18 mouse cellular contexts compared by ENCODE assay signal in genomic region chr2:174428996-174429591, GRCm38 (mm10). TPM values are rescaled to one million over a fixed set of nuclear protein-coding genes. Genes with fewer than 3 reads are reported as not detected.
DNase-seq lines count a peak whose midpoint lies in the region; ATAC-seq and TF ChIP-seq lines count a peak whose summit lies in the region.
"Had no signal": no experiment of that assay in that cellular context is flagged by ENCODE, and none has a peak within 500 bp of the region (broad histone marks: within the 10 kb centered on the region; RNA-seq: fewer than 3 reads in every experiment).

No protein-coding gene starts in this region.

- H3K9ac ChIP-seq in hindbrain, embryonic 11.5 days (ENCODE audit: low read depth, low read length): no peak overlapping the region
- no peak overlapping the region for H3K9ac ChIP-seq in CH12.LX (ENCODE audit: insufficient read depth, low read depth)
- H3K9ac ChIP-seq in forebrain, embryonic 14.5 days (ENCODE audit: low read length): no peak overlapping the region
- H3K9ac ChIP-seq in hindbrain, embryonic 16.5 days (ENCODE audit: low read depth, low read length): no peak overlapping the region
- H3K9ac ChIP-seq: embryonic facial prominence, embryonic 12.5 days; intestine, embryonic 15.5 days had no signal

- in situ Hi-C loops in CH12.LX (cut with MboI; ENCODE audit: low pct_ligation_motif_present, low pct_unique_long_range_greater_than_20kb, low sequenced_read_pairs): no loop called here

- no peaks in the 10 kb centered on the region for H3K9me3 ChIP-seq in hindbrain, embryonic 11.5 days (ENCODE audit: control insufficient read depth, low read length)
- H3K9me3 ChIP-seq in hindbrain, embryonic 10.5 days: no peaks in the 10 kb centered on the region
- no peaks in the 10 kb centered on the region for H3K9me3 ChIP-seq in CH12.LX (replicated peaks; ENCODE audit: low read length)
- no peaks in the 10 kb centered on the region for H3K9me3 ChIP-seq in forebrain, embryonic 14.5 days (replicated peaks; ENCODE audit: control insufficient read depth, low read length)
- H3K9me3 ChIP-seq in hindbrain, embryonic 16.5 days (ENCODE audit: control insufficient read depth, low read length): no peaks in the 10 kb centered on the region
- H3K9me3 ChIP-seq: embryonic facial prominence, embryonic 12.5 days; intestine, embryonic 15.5 days had no signal

- no peak for TF ChIP-seq EP300 in CH12.LX (IDR thresholded peaks at IDR 0.05; ENCODE audit: low read length)

- no peak for TF ChIP-seq RAD21 in CH12.LX (IDR thresholded peaks at IDR 0.05; ENCODE audit: low read depth, low read length)

- H3K36me3 ChIP-seq in hindbrain, embryonic 11.5 days (ENCODE audit: control insufficient read depth, insufficient read depth, low read length): peaks cover 18% of the 10 kb centered on the region; the same call in 1 of the 2 replicates
- H3K36me3 ChIP-seq in hindbrain, embryonic 10.5 days: peaks cover 89% of the 10 kb centered on the region
- H3K36me3 ChIP-seq in CH12.LX (replicated peaks in 1 of 2; ENCODE audit: control insufficient read depth in 1 of 2, insufficient read depth in 1 of 2, low read length in 1 of 2): peaks cover 77 to 92% of the 10 kb centered on the region in 2 experiments
- H3K36me3 ChIP-seq in forebrain, embryonic 14.5 days (ENCODE audit: control insufficient read depth, insufficient read depth, low read length): peaks cover 46% of the 10 kb centered on the region
- peaks cover 23% of the 10 kb centered on the region for H3K36me3 ChIP-seq in hindbrain, embryonic 16.5 days (ENCODE audit: control insufficient read depth, insufficient read depth, low read length)

- no peaks in the 10 kb centered on the region for H3K4me1 ChIP-seq in hindbrain, embryonic 11.5 days (replicated peaks; ENCODE audit: control insufficient read depth, insufficient read depth, low read length)
- H3K4me1 ChIP-seq in hindbrain, embryonic 10.5 days (replicated peaks): peaks cover 7% of the 10 kb centered on the region; the same call in 1 of the 2 replicates
- H3K4me1 ChIP-seq in CH12.LX (ENCODE audit: control insufficient read depth in 1 of 2, insufficient read depth in 2 of 2): peaks cover under 1 to 11% of the 10 kb centered on the region in 2 experiments; a peak in 3 of 4 replicates
- no peaks in the 10 kb centered on the region; the same call in 1 of the 2 replicates for H3K4me1 ChIP-seq in forebrain, embryonic 14.5 days (ENCODE audit: control insufficient read depth, insufficient read depth, low read length)
- no peaks in the 10 kb centered on the region; the same call in 1 of the 2 replicates for H3K4me1 ChIP-seq in hindbrain, embryonic 16.5 days (ENCODE audit: control insufficient read depth, insufficient read depth, low read depth, low read length)
- H3K4me1 ChIP-seq: embryonic facial prominence, embryonic 12.5 days; intestine, embryonic 15.5 days had no signal

- ATAC-seq in hindbrain, embryonic 11.5 days (ENCODE audit: low FRiP score): peak; percentile 27; the same call in 1 of the 2 replicates
- ATAC-seq in forebrain, embryonic 14.5 days: peak; percentile 62
- peak; percentile 55 for ATAC-seq in hindbrain, embryonic 16.5 days
- ATAC-seq: intestine, embryonic 15.5 days had no signal

- no peaks in the 10 kb centered on the region for H3K79me2 ChIP-seq in CH12.LX (replicated peaks; ENCODE audit: control insufficient read depth, extremely low read depth, insufficient read depth, poor library complexity, severe bottlenecking)

- no peak overlapping the region for H3K4me2 ChIP-seq in hindbrain, embryonic 11.5 days (replicated peaks; ENCODE audit: low read depth, low read length)
- H3K4me2 ChIP-seq in CH12.LX (ENCODE audit: insufficient read depth, low read depth, poor library complexity, severe bottlenecking): no peak overlapping the region
- H3K4me2 ChIP-seq in forebrain, embryonic 14.5 days (ENCODE audit: low read length): no peak overlapping the region
- no peak overlapping the region for H3K4me2 ChIP-seq in hindbrain, embryonic 16.5 days (ENCODE audit: low read length)
- H3K4me2 ChIP-seq: embryonic facial prominence, embryonic 12.5 days; intestine, embryonic 15.5 days had no signal

- H3K27ac ChIP-seq in hindbrain, embryonic 11.5 days (ENCODE audit: low read depth, low read length): no peak overlapping the region
- H3K27ac ChIP-seq in hindbrain, embryonic 10.5 days: no peak overlapping the region
- no peak overlapping the region for H3K27ac ChIP-seq in CH12.LX (ENCODE audit: insufficient read depth, low read depth)
- peak overlapping the region; percentile 56 for H3K27ac ChIP-seq in forebrain, embryonic 14.5 days (ENCODE audit: low read depth, low read length)
- no peak overlapping the region for H3K27ac ChIP-seq in hindbrain, embryonic 16.5 days (ENCODE audit: low read depth, low read length)
- H3K27ac ChIP-seq: embryonic facial prominence, embryonic 12.5 days; intestine, embryonic 15.5 days; kidney, postnatal 0 days had no signal

- no peak for TF ChIP-seq CTCF in CH12.LX (conservative IDR thresholded peaks at IDR 0.05 in 1 of 2, IDR thresholded peaks at IDR 0.05 in 1 of 2; ENCODE audit: low read depth in 2 of 2, low read length in 2 of 2)

- dilution Hi-C loops in CH12.LX (cut with MboI; ENCODE audit: extremely low pct_ligation_motif_present, extremely low pct_unique_long_range_greater_than_20kb, low sequenced_read_pairs): no loop called here

- WGBS in hindbrain, embryonic 11.5 days: 82% methylated on average over 10 of the region's 10 CpGs
- 88% methylated on average over 10 of the region's 10 CpGs for WGBS in hindbrain, embryonic 10.5 days
- 26% methylated on average over 10 of the region's 10 CpGs for WGBS in forebrain, embryonic 14.5 days
- WGBS in hindbrain, embryonic 16.5 days: 67% methylated on average over 10 of the region's 10 CpGs

- no peaks in the 10 kb centered on the region for H3K27me3 ChIP-seq in hindbrain, embryonic 11.5 days (ENCODE audit: control insufficient read depth, insufficient read depth, low read length)
- no peaks in the 10 kb centered on the region for H3K27me3 ChIP-seq in hindbrain, embryonic 10.5 days (ENCODE audit: insufficient read depth, poor library complexity, severe bottlenecking)
- H3K27me3 ChIP-seq in CH12.LX (replicated peaks): no peaks in the 10 kb centered on the region
- H3K27me3 ChIP-seq in forebrain, embryonic 14.5 days (replicated peaks; ENCODE audit: control insufficient read depth, insufficient read depth, low read length): no peaks in the 10 kb centered on the region
- no peaks in the 10 kb centered on the region for H3K27me3 ChIP-seq in hindbrain, embryonic 16.5 days (replicated peaks; ENCODE audit: control insufficient read depth, insufficient read depth, low read length)
- H3K27me3 ChIP-seq: embryonic facial prominence, embryonic 12.5 days; intestine, embryonic 15.5 days had no signal

- H3K4me3 ChIP-seq in hindbrain, embryonic 11.5 days (ENCODE audit: low read depth, low read length): no peak overlapping the region
- H3K4me3 ChIP-seq in hindbrain, embryonic 10.5 days: no peak overlapping the region
- no peak overlapping the region for H3K4me3 ChIP-seq in CH12.LX (replicated peaks in 1 of 3; ENCODE audit: low read depth in 2 of 3, low read length in 2 of 3, poor library complexity in 1 of 3)
- no peak overlapping the region for H3K4me3 ChIP-seq in forebrain, embryonic 14.5 days (ENCODE audit: low read depth, low read length)
- H3K4me3 ChIP-seq in hindbrain, embryonic 16.5 days (ENCODE audit: low read length): no peak overlapping the region
- H3K4me3 ChIP-seq: embryonic facial prominence, embryonic 12.5 days; intestine, embryonic 15.5 days; myocyte had no signal

- DNase-seq in hindbrain, embryonic 11.5 days (ENCODE audit: low spot score): no peak
- DNase-seq in hindbrain, embryonic 10.5 days (ENCODE audit: low spot score): no peak
- DNase-seq in CH12.LX (ENCODE audit: extremely low read depth): no peak
- peak; percentile 58 for DNase-seq in forebrain, embryonic 14.5 days (ENCODE audit: low spot score)
- DNase-seq in layer of hippocampus, postnatal 10 days (ENCODE audit: low spot score in 2 of 2): no peak
- no peak for DNase-seq in adrenal gland, postnatal 36 days
- DNase-seq in embryo, embryonic 10.5 days (ENCODE audit: low spot score): no peak
- DNase-seq: adrenal gland, postnatal 25 days; cerebellum, postnatal 25 days; heart, postnatal 10 days; lung, adult 2 months had no signal

- TF ChIP-seq POLR2A in CH12.LX (IDR thresholded peaks at IDR 0.05; ENCODE audit: low read depth, low read length): no peak

RNA-seq across cellular contexts. Expression of gene Ctsz, which starts 9.7 kb away (rescaled TPM):
- 90.2 and 93.7 TPM in 2 replicates for polyA plus RNA-seq in hindbrain, embryonic 11.5 days (2014; fragmentation: Nextera tagmentation; extraction: Ambion mirVana)
- 104 and 109 TPM in 2 replicates for polyA plus RNA-seq in hindbrain, embryonic 10.5 days (2016; fragmentation: Nextera tagmentation; extraction: Ambion mirVana)
- total RNA-seq in CH12.LX (2012; rRNA removed) (417 and 423 TPM in 2 replicates), CH12.LX (2014; rRNA removed) (135 and 141 TPM in 2 replicates)
- 219 and 264 TPM in 2 replicates for polyA plus RNA-seq in CH12.LX (2012; ENCODE audit: insufficient read length, low read depth)
- 86.7 and 94.1 TPM in 2 replicates for polyA plus RNA-seq in forebrain, embryonic 14.5 days (2014; fragmentation: Nextera tagmentation; extraction: Ambion mirVana)
- 83.3 and 85.1 TPM in 2 replicates for polyA plus RNA-seq in hindbrain, embryonic 16.5 days (2015; fragmentation: Nextera tagmentation; extraction: Ambion mirVana)
- total RNA-seq in layer of hippocampus, postnatal 10 days (2021): 10 to 100 TPM; 23.2 to 25.9 TPM
- total RNA-seq in adrenal gland, postnatal 36 days (2021): 100 to 1,000 TPM; 153 to 175 TPM

RNA-seq across cellular contexts. Expression of gene Nelfcd, which starts 13.5 kb away (rescaled TPM):
- polyA plus RNA-seq in hindbrain, embryonic 11.5 days (2014; fragmentation: Nextera tagmentation; extraction: Ambion mirVana): 158 and 163 TPM in 2 replicates
- polyA plus RNA-seq in hindbrain, embryonic 10.5 days (2016; fragmentation: Nextera tagmentation; extraction: Ambion mirVana): 196 TPM in 2 replicates
- total RNA-seq in CH12.LX (2012; rRNA removed) (44.6 and 45.2 TPM in 2 replicates), CH12.LX (2014; rRNA removed) (39.1 and 41.5 TPM in 2 replicates)
- 50.5 and 52.3 TPM in 2 replicates for polyA plus RNA-seq in CH12.LX (2012; ENCODE audit: insufficient read length, low read depth)
- 111 and 115 TPM in 2 replicates for polyA plus RNA-seq in forebrain, embryonic 14.5 days (2014; fragmentation: Nextera tagmentation; extraction: Ambion mirVana)
- 108 TPM in 2 replicates for polyA plus RNA-seq in hindbrain, embryonic 16.5 days (2015; fragmentation: Nextera tagmentation; extraction: Ambion mirVana)
- 10 to 100 TPM; 55.0 to 58.2 TPM for total RNA-seq in layer of hippocampus, postnatal 10 days (2021)
- 10 to 100 TPM; 54.9 to 55.8 TPM for total RNA-seq in adrenal gland, postnatal 36 days (2021)

RNA-seq across cellular contexts. Expression of gene Tubb1, which starts 21.4 kb away (rescaled TPM):
- 5.3 and 5.7 TPM in 2 replicates for polyA plus RNA-seq in hindbrain, embryonic 11.5 days (2014; fragmentation: Nextera tagmentation; extraction: Ambion mirVana)
- polyA plus RNA-seq in hindbrain, embryonic 10.5 days (2016; fragmentation: Nextera tagmentation; extraction: Ambion mirVana): 5.5 and 5.7 TPM in 2 replicates
- total RNA-seq in CH12.LX (2012; rRNA removed) (not detected in 2 replicates), CH12.LX (2014; rRNA removed) (not detected in 2 replicates)
- polyA plus RNA-seq in CH12.LX (2012; ENCODE audit: insufficient read length, low read depth): not detected in 2 replicates
- polyA plus RNA-seq in forebrain, embryonic 14.5 days (2014; fragmentation: Nextera tagmentation; extraction: Ambion mirVana): 0.72 and 1.1 TPM in 2 replicates
- polyA plus RNA-seq in hindbrain, embryonic 16.5 days (2015; fragmentation: Nextera tagmentation; extraction: Ambion mirVana): 0.43 and 0.51 TPM in 2 replicates
- total RNA-seq in layer of hippocampus, postnatal 10 days (2021): not detected
- total RNA-seq in adrenal gland, postnatal 36 days (2021): under 1 TPM; 0.40 to 0.86 TPM
- total RNA-seq: gastrocnemius, adult 8-10 months; left cerebral cortex, postnatal 25 days had no signal
- polyA plus RNA-seq: myocyte had no signal

RNA-seq across cellular contexts. Expression of gene Atp5e, which starts 34.8 kb away (rescaled TPM):
- 686 and 740 TPM in 2 replicates for polyA plus RNA-seq in hindbrain, embryonic 11.5 days (2014; fragmentation: Nextera tagmentation; extraction: Ambion mirVana)
- 623 and 749 TPM in 2 replicates for polyA plus RNA-seq in hindbrain, embryonic 10.5 days (2016; fragmentation: Nextera tagmentation; extraction: Ambion mirVana)
- total RNA-seq in CH12.LX (2012; rRNA removed) (699 and 716 TPM in 2 replicates), CH12.LX (2014; rRNA removed) (664 and 673 TPM in 2 replicates)
- 251 and 338 TPM in 2 replicates for polyA plus RNA-seq in CH12.LX (2012; ENCODE audit: insufficient read length, low read depth)
- 664 and 832 TPM in 2 replicates for polyA plus RNA-seq in forebrain, embryonic 14.5 days (2014; fragmentation: Nextera tagmentation; extraction: Ambion mirVana)
- 664 and 740 TPM in 2 replicates for polyA plus RNA-seq in hindbrain, embryonic 16.5 days (2015; fragmentation: Nextera tagmentation; extraction: Ambion mirVana)
- total RNA-seq in layer of hippocampus, postnatal 10 days (2021): 100 to 1,000 TPM; 332 to 389 TPM
- total RNA-seq in adrenal gland, postnatal 36 days (2021): 100 to 1,000 TPM; 528 to 595 TPM

RNA-seq across cellular contexts. Expression of gene Prelid3b, which starts 43.8 kb away (rescaled TPM):
- 130 and 141 TPM in 2 replicates for polyA plus RNA-seq in hindbrain, embryonic 11.5 days (2014; fragmentation: Nextera tagmentation; extraction: Ambion mirVana)
- polyA plus RNA-seq in hindbrain, embryonic 10.5 days (2016; fragmentation: Nextera tagmentation; extraction: Ambion mirVana): 122 and 127 TPM in 2 replicates
- total RNA-seq in CH12.LX (2012; rRNA removed) (90.3 and 123 TPM in 2 replicates), CH12.LX (2014; rRNA removed) (187 TPM in 2 replicates)
- 179 TPM in 2 replicates for polyA plus RNA-seq in CH12.LX (2012; ENCODE audit: insufficient read length, low read depth)
- polyA plus RNA-seq in forebrain, embryonic 14.5 days (2014; fragmentation: Nextera tagmentation; extraction: Ambion mirVana): 128 and 133 TPM in 2 replicates
- 109 and 114 TPM in 2 replicates for polyA plus RNA-seq in hindbrain, embryonic 16.5 days (2015; fragmentation: Nextera tagmentation; extraction: Ambion mirVana)
- total RNA-seq in layer of hippocampus, postnatal 10 days (2021): 10 to 100 TPM; 43.4 to 48.0 TPM
- total RNA-seq in adrenal gland, postnatal 36 days (2021): 100 to 1,000 TPM; 121 to 124 TPM
